Mouse (Mus musculus) hindbrain, embryonic 15.5 days (tissue): ENCODE data around the gene Ets1. TPM values are rescaled to one million over a fixed set of nuclear protein-coding genes. Genes with fewer than 3 reads are reported as not detected.

Source experiments
- ATAC-seq: fragments of 200-750 bp; cut with Nextera tagmentation; 2 replicates; pipeline ENCODE4 v1.8.0; 2017; ENCODE audit warnings: low read depth, moderate number of reproducible peaks, moderate TSS enrichment; ENCODE audit not compliant: low FRiP score
- H3K27ac ChIP-seq: fragments of 300-500 bp; sonication (generic); replicated peaks from 2 replicates; pipeline ENCODE4 v1.5.1; 2015; ENCODE audit warnings: mild to moderate bottlenecking, inconsistent platforms
- H3K27me3 ChIP-seq: fragments of 300-500 bp; sonication (generic); 2 replicates; pipeline ENCODE4 v1.6.1; 2015; ENCODE audit warnings: control low read depth, inconsistent platforms
- H3K36me3 ChIP-seq: fragments of 300-500 bp; sonication (generic); 2 replicates; pipeline ENCODE4 v1.6.1; 2015; ENCODE audit warnings: control low read depth, inconsistent platforms
- H3K4me1 ChIP-seq: fragments of 300-500 bp; sonication (generic); replicated peaks from 2 replicates; pipeline ENCODE4 v1.6.1; 2015; ENCODE audit warnings: control low read depth, inconsistent platforms
- H3K4me2 ChIP-seq: fragments of 300-500 bp; sonication (generic); 2 replicates; pipeline ENCODE4 v1.6.1; 2015; ENCODE audit warnings: moderate library complexity, mild to moderate bottlenecking, inconsistent platforms
- H3K4me3 ChIP-seq: fragments of 300-500 bp; sonication (generic); 2 replicates; pipeline ENCODE4 v1.5.1; 2015; ENCODE audit warnings: mild to moderate bottlenecking, inconsistent platforms
- H3K9ac ChIP-seq: fragments of 300-500 bp; sonication (generic); 2 replicates; pipeline ENCODE4 v1.6.1; 2015; ENCODE audit warnings: inconsistent platforms
- H3K9me3 ChIP-seq: fragments of 300-500 bp; sonication (generic); 2 replicates; pipeline ENCODE4 v1.6.1; 2016; ENCODE audit warnings: control low read depth, inconsistent platforms
- WGBS: fragments of 180-500 bp; shearing (Covaris S2); methylation state at CpG from one replicate; pipeline ENCODE4 v1.1.7; 2015; 5-methylcytosine and 5-hydroxymethylcytosine counted together
- polyA plus RNA-seq: library from polyadenylated mRNA; unstranded; fragments of >200 nt; fragmentation: Nextera tagmentation; extraction: Ambion mirVana; gene quantifications from 2 replicates; pipeline ENCODE4 v1.2.1, GENCODE M21; 2015

Gene Ets1
- polyA plus RNA-seq, 1 experiment from 2014 or later, result 18.9 TPM

DNA sequence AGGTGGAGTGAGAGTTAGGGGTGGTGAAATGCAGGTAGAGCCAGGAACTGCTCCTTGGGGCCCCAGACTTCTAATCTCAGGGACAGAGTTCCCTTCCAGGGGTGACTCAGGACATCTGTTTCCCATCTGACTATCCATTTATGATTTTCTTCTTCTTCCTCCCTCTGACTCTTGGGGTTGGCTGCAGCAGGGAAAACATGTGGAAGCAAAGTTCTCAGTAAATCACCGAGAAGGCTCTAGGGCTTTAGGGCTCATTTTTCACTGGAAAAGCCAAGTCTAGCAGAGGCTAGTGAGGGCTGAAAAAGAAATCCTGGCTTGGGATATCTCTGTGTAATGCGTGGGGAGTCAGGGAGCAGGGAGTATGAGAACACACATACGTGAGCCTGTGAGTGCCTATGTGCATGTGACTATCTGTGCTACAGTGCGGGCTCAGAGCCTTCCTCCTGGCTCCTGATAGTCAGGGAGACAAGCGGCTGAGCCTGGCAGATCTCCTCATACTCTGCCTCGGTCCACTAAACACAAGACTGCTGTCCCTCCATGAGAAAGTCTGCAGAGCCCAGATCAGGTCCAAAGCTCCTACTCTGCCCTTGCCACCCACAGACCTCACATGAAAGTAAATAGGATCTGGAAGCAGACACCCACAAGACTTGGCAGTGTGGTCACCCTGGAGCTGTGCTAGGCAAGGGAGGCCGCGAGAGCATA, 146.5 kb downstream of the Ets1 start:
- WGBS, result 85% methylated on average over 8 of the region's 8 CpGs
- no peak overlapping the region for H3K4me2 ChIP-seq
- H3K4me3 ChIP-seq, result no peak overlapping the region
- 0 out of 2 replicates have a peak, but pooled peaks cover 6% of the 10 kb centered on the region for H3K4me1 ChIP-seq
- H3K27me3 ChIP-seq, result no peaks in the 10 kb centered on the region
- no peak overlapping the region for H3K27ac ChIP-seq
- no peak for ATAC-seq
- no peaks in the 10 kb centered on the region for H3K36me3 ChIP-seq
- H3K9ac ChIP-seq, result no peak overlapping the region
- no peaks in the 10 kb centered on the region for H3K9me3 ChIP-seq

DNA sequence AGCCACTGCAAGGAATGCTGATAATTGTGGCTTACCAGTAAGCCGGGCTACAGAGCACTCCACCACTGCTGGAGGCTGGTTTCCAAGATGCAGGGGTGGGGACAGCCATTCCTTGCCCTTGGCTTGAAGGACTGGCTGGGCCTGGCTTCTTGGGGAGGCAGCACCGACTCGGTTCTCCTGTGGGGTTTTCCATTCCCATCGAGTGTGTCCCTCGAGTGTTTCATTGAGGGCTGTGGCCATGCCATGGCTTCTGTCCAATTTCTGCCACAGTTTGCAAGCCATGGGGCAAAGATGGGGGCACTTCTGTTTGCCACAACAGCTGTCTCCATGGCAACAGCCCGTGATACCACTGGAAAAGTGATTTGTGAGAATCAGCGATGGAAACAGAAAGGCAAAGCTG, 151.1 kb downstream of the Ets1 start:
- H3K9me3 ChIP-seq, result no peaks in the 10 kb centered on the region
- no peak for ATAC-seq
- no peak overlapping the region for H3K4me2 ChIP-seq
- 71% methylated on average over 7 of the region's 7 CpGs for WGBS
- no peak overlapping the region for H3K9ac ChIP-seq
- 0 out of 2 replicates have a peak, but pooled peaks cover 9% of the 10 kb centered on the region for H3K4me1 ChIP-seq
- H3K4me3 ChIP-seq, result no peak overlapping the region
- no peaks in the 10 kb centered on the region for H3K36me3 ChIP-seq
- H3K27ac ChIP-seq, result no peak overlapping the region
- H3K27me3 ChIP-seq, result no peaks in the 10 kb centered on the region

DNA sequence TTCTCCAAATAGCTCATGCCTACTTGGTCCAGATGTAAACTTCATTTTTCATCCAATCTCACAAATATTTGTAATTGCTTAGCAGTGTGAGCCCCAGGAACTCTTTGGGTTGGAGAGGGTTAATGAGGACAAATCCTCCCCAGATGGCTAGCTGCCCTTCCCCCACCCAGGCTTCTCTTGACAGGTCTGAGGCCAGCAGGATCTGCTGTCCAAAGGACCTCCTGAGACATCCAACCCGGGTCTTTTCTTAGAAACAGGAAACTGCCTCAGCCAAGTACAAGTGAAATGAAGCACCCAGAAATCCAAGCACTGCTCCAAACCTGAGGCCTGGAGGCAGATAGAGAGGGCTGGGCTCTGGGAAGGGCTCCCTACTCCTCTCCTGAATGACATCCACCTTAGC, 151.6 kb downstream of the Ets1 start:
- Histone ChIP-seq H3K9ac (no peak overlapping the region), H3K27ac (no peak overlapping the region), H3K4me3 (no peak overlapping the region), H3K9me3 (no peaks in the 10 kb centered on the region), H3K4me1 (0 out of 2 replicates have a peak, but pooled peaks cover 9% of the 10 kb centered on the region), H3K27me3 (no peaks in the 10 kb centered on the region), H3K36me3 (no peaks in the 10 kb centered on the region), H3K4me2 (no peak overlapping the region)
- no peak for ATAC-seq
- WGBS, result 28% methylated on average over 1 of the region's 1 CpGs

DNA sequence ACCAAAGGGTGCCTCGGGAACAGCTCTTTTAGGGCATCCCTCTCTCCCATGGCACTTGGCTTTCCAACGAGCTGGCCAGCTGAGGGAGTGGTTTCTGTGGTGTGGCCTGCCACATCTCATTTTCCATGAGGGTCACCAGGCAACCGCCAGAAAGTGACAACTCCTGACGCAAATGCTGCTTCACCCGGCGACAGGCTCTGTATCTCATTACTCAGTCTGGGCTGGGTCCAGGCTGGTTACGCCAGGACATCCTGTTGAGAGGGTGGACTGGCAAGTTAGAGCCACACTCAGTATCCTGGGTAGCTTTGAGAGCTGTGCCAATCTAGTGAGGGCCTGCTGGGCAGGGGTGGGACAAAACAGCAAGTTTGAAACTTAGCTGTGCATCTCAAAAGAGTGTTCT, 153.3 kb downstream of the Ets1 start:
- H3K9ac ChIP-seq, result no peak overlapping the region
- WGBS, result 55% methylated on average over 7 of the region's 7 CpGs
- H3K27me3 ChIP-seq, result no peaks in the 10 kb centered on the region
- no peaks in the 10 kb centered on the region for H3K36me3 ChIP-seq
- no peaks in the 10 kb centered on the region for H3K9me3 ChIP-seq
- H3K4me2 ChIP-seq, result no peak overlapping the region
- no peak overlapping the region for H3K27ac ChIP-seq
- H3K4me1 ChIP-seq, result 0 out of 2 replicates have a peak, but pooled peaks cover 9% of the 10 kb centered on the region
- ATAC-seq, result peak; percentile 34; the same call in 1 of the 2 replicates
- H3K4me3 ChIP-seq, result no peak overlapping the region

DNA sequence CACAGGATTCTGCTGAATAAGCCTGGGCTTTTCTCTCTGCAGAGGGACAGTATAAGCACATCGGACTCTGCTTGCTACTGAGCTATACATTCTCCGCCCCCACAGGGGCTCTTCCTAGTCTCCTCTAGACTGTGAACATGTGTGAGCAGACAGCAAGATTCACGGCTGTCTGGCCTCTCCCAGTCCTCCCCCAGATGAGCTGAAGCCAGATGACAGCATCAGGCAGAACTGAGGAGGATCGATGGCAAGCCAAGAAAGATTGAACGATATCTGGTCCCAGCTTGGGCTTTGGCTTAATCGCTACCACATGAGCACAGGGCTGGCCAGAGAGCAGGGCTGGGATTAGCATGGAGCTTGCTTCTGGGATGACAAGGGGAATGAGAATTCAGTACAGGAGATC, 155.7 kb downstream of the Ets1 start:
- Histone ChIP-seq H3K27me3 (no peaks in the 10 kb centered on the region), H3K27ac (no peak overlapping the region), H3K36me3 (no peaks in the 10 kb centered on the region), H3K4me1 (0 out of 2 replicates have a peak, but pooled peaks cover 9% of the 10 kb centered on the region), H3K9ac (no peak overlapping the region), H3K4me3 (no peak overlapping the region), H3K4me2 (no peak overlapping the region), H3K9me3 (no peaks in the 10 kb centered on the region)
- 68% methylated on average over 6 of the region's 6 CpGs for WGBS
- ATAC-seq, result no peak; the same call in 1 of the 2 replicates

DNA sequence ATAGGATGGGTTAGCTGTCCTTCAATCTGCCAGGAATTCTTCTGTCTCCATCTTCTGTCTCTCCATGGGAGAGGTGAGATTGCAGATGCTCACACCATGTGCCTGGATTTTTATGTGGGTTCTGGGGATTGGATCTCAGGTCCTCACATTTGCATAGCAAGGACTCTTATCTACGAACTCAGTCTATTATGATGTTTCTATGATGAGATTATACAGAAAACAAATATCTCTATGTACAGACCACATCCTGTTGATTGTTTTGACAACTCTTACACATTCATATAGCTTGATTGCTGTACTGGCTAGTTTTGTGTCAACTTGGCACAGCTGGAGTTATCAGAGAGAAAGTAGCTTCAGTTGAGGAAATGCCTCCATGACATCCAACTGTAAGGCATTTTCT, 162.2 kb downstream of the Ets1 start:
- H3K4me3 ChIP-seq, result no peak overlapping the region
- no peak overlapping the region for H3K9ac ChIP-seq
- no peaks in the 10 kb centered on the region for H3K27me3 ChIP-seq
- no peak overlapping the region for H3K4me2 ChIP-seq
- no peaks in the 10 kb centered on the region for H3K4me1 ChIP-seq
- no peaks in the 10 kb centered on the region for H3K9me3 ChIP-seq
- no peaks in the 10 kb centered on the region for H3K36me3 ChIP-seq
- ATAC-seq, result no peak
- H3K27ac ChIP-seq, result no peak overlapping the region
- 97% methylated on average over 1 of the region's 1 CpGs for WGBS

DNA sequence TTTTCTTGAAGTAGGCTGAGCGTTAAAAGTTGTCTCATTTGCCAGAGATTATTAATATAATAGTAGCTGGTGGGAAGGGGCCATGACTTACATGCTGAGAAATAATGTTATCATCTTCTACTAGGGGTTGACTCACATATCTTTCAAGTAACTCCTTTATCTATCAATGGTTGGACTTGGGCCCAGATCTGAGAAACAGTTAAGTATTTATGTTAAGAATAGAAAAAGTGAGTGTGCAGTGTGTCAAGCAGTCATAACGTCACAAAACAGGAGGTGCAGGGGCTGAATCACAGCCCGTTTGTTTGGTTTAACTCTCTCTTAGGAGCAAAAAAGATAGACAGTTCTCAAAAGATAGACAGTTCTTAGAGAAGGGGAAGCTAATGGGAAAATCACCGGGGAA, 170.1 kb downstream of the Ets1 start:
- Histone ChIP-seq H3K36me3 (no peaks in the 10 kb centered on the region), H3K9ac (no peak overlapping the region), H3K4me2 (no peak overlapping the region), H3K9me3 (no peaks in the 10 kb centered on the region), H3K4me3 (no peak overlapping the region), H3K27me3 (no peaks in the 10 kb centered on the region), H3K27ac (no peak overlapping the region), H3K4me1 (no peaks in the 10 kb centered on the region)
- no peak for ATAC-seq
- 75% methylated on average over 4 of the region's 4 CpGs for WGBS

Other genes with a start within 250 kb of the Ets1 start
- 8.7 TPM in 2 replicates for gene Fli1, start 93.4 kb upstream of the Ets1 start, polyA plus RNA-seq